Mouse (Mus musculus) gastrocnemius, postnatal 10 days (tissue): ENCODE measurements at regions not wholly inside any gene's neighbourhood (a gene's known extent, or its start where the extent isn't known, plus 50 kb on each side); places are given as distances from the start of the nearest gene placed in this dataset.

Source experiments
- DNase-seq: peaks from one replicate; pipeline ENCODE4 v3.0.0; 2021; ENCODE audit warnings: mixed read lengths

DNA sequence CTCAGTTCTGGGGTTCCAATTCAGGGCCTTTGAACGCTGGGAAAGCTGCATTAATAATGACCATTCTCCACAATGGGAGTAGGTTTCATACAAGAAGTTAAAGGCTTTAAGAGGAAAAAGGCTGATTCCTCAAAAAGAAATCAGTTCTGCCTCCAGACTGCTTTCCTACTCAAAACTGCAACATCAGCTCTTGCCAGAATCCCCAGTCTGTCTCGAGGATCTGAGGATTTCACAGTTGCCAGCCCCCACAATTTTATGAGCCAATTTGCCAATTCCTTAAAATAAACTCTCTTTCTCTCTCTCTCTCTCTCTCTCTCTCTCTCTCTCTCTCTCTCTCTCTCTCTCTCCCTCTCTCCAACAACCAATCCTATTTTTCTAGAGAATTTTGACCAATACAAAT, 51.3 kb upstream of the Nhs start:
- DNase-seq: no peak
